Mouse (Mus musculus) forebrain, embryonic 12.5 days (tissue): ENCODE measurements around the gene Irf3. TPM values are rescaled to one million over a fixed set of nuclear protein-coding genes. Genes with fewer than 3 reads are reported as not detected.

Source experiments
- ATAC-seq: fragments of 200-750 bp; cut with Nextera tagmentation; 2 replicates; pipeline ENCODE4 v1.8.0; 2017; ENCODE audit warnings: moderate TSS enrichment; ENCODE audit not compliant: low FRiP score
- H3K27ac ChIP-seq: fragments of 300-500 bp; sonication (generic); 2 replicates; pipeline ENCODE4 v1.5.1; 2016; ENCODE audit warnings: mild to moderate bottlenecking
- H3K27me3 ChIP-seq: fragments of 300-500 bp; sonication (generic); 2 replicates; pipeline ENCODE4 v1.6.1; 2016; ENCODE audit warnings: mild to moderate bottlenecking
- H3K36me3 ChIP-seq: fragments of 300-500 bp; sonication (generic); replicated peaks from 2 replicates; pipeline ENCODE4 v1.6.1; 2016; ENCODE audit warnings: mild to moderate bottlenecking
- H3K4me1 ChIP-seq: fragments of 300-500 bp; sonication (generic); 2 replicates; pipeline ENCODE4 v1.6.1; 2016
- H3K4me2 ChIP-seq: fragments of 300-500 bp; sonication (generic); 2 replicates; pipeline ENCODE4 v1.6.1; 2016; ENCODE audit warnings: mild to moderate bottlenecking, moderate library complexity
- H3K4me3 ChIP-seq: fragments of 300-500 bp; sonication (generic); replicated peaks from 2 replicates; pipeline ENCODE4 v1.5.1; 2016; ENCODE audit warnings: mild to moderate bottlenecking
- H3K9ac ChIP-seq: fragments of 300-500 bp; sonication (generic); 2 replicates; pipeline ENCODE4 v1.6.1; 2016; ENCODE audit warnings: mild to moderate bottlenecking
- H3K9me3 ChIP-seq: fragments of 300-500 bp; sonication (generic); 2 replicates; pipeline ENCODE4 v1.6.1; 2016
- WGBS: fragments of 180-500 bp; shearing (Covaris S2); methylation state at CpG from one replicate; pipeline ENCODE4 v1.1.7; 2016; 5-methylcytosine and 5-hydroxymethylcytosine counted together
- polyA plus RNA-seq: library from polyadenylated mRNA; unstranded; fragments of >200 nt; fragmentation: Nextera tagmentation; extraction: Ambion mirVana; gene quantifications from 2 replicates; pipeline ENCODE4 v1.2.1, GENCODE M21; 2016

The Irf3 gene
- polyA plus RNA-seq, 1 experiment from 2014 or later, result 72.4 TPM

DNA sequence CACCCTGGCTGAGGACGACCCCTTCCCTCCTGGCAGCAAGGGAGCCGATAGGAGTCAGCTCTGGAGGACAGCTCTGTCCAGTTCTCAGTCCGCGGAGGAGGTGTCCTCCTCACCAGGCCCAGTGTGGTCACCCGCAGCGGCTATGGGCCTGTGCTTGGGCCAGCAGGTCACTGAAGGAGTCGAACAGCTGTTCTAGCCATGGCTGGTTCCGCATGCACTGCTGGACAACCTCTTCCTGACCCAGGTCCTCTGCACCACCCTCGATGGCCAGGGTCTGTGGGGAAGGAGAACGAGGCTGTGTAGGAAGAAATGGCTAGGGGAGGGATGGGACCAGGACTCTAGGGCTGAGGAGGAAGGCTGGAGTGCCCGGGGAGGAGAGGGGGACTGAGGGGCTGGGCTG, 30.9 kb downstream of the Irf3 start:
- 95% methylated on average over 11 of the region's 11 CpGs for WGBS
- ATAC-seq, result no peak
- no peak overlapping the region for H3K4me2 ChIP-seq
- H3K4me1 ChIP-seq, result no peaks in the 10 kb centered on the region; the same call in 1 of the 2 replicates
- H3K9ac ChIP-seq, result no peak overlapping the region
- H3K27ac ChIP-seq, result no peak overlapping the region
- H3K9me3 ChIP-seq, result no peaks in the 10 kb centered on the region
- H3K4me3 ChIP-seq, result no peak overlapping the region
- peaks cover 64% of the 10 kb centered on the region for H3K36me3 ChIP-seq
- no peaks in the 10 kb centered on the region for H3K27me3 ChIP-seq

DNA sequence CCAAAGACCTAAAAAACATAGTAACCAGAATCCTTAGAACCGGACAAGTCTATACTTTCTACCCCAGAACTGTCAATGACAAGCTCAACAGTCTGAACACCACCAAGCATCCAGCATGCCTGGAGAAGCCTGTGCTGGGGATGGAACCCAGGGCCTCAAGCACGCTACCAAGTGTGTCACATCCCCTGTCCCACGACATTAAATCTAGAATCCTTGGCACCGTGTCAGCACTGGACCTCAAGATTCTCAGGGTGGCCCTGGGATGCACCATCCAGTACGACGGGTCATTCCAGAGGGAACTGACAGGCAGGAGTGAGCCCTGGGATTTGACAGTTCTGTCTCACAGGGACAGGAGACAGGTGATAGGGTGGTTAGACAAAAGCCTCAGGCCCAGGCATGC, 32.5 kb downstream of the Irf3 start:
- ATAC-seq, result no peak
- no peak overlapping the region for H3K4me2 ChIP-seq
- 91% methylated on average over 6 of the region's 6 CpGs for WGBS

DNA sequence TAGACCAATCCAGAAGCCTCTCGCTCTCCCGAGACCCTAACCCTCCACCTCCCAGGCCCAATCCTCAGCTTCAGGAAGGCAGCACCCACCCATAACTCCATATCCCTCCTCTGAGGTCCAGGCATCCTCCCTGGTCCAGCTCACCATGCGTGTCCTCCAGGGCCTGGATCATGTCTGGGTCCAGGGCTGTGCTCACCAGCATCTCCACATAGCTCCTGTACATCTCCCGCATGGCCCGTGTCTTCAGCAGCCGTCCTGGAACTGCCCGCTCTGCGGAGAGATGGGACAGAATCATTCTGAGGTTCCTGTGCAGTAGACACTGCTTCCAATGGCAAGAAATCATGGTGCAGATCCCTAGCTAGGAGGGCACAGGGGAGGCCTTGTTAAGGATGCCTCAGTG, 33.4 kb downstream of the Irf3 start:
- Histone ChIP-seq H3K9me3 (no peaks in the 10 kb centered on the region), H3K4me2 (no peak overlapping the region), H3K9ac (no peak overlapping the region), H3K36me3 (peaks cover 89% of the 10 kb centered on the region), H3K27ac (no peak overlapping the region), H3K27me3 (no peaks in the 10 kb centered on the region), H3K4me3 (no peak overlapping the region), H3K4me1 (no peaks in the 10 kb centered on the region; the same call in 1 of the 2 replicates)
- WGBS, result 92% methylated on average over 8 of the region's 8 CpGs
- ATAC-seq, result no peak

More for the DNA sequence above, 32.5 kb downstream of the Irf3 start:
- H3K27me3 ChIP-seq, result no peaks in the 10 kb centered on the region
- no peak overlapping the region for H3K27ac ChIP-seq
- no peak overlapping the region for H3K9ac ChIP-seq
- no peak overlapping the region for H3K4me3 ChIP-seq
- peaks cover 81% of the 10 kb centered on the region for H3K36me3 ChIP-seq
- no peaks in the 10 kb centered on the region; the same call in 1 of the 2 replicates for H3K4me1 ChIP-seq
- no peaks in the 10 kb centered on the region for H3K9me3 ChIP-seq

DNA sequence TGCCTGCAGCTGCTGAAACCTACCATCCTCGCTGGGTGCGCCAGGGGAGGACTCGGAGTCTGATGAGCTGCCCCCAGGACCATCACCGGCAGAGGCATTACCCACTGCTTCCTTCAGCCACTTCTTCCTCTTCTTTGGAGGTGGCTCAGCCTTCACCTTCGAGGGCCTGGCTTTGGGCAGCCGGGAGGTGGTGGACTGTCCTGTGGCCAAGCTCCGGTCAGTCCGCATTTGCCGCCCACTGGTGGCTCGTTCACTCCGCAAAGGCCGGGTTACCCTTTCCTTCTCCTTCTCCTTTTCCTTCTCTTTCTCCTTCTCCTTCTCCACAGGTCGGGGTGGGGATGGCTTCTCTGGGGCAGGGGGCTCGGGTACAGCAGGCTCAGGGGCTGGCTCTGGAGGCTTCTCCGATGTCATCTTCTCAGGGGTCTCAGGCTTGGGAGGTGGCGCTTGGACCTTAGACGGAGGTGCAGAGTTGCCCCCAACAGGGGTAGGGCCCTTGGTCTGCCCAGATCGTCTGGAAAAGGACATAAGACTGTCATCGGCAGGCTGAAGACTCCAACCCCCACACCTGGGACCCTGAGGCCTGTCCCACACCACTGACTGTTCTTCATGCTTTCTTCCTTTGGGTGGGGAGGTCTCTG, 36.4 kb downstream of the Irf3 start:
- Histone ChIP-seq H3K36me3 (peaks cover 99% of the 10 kb centered on the region), H3K4me3 (no peak overlapping the region), H3K4me1 (no peaks in the 10 kb centered on the region), H3K9me3 (no peaks in the 10 kb centered on the region), H3K27me3 (no peaks in the 10 kb centered on the region), H3K27ac (no peak overlapping the region), H3K4me2 (no peak overlapping the region), H3K9ac (no peak overlapping the region)
- ATAC-seq, result no peak
- WGBS, result 96% methylated on average over 19 of the region's 19 CpGs

DNA sequence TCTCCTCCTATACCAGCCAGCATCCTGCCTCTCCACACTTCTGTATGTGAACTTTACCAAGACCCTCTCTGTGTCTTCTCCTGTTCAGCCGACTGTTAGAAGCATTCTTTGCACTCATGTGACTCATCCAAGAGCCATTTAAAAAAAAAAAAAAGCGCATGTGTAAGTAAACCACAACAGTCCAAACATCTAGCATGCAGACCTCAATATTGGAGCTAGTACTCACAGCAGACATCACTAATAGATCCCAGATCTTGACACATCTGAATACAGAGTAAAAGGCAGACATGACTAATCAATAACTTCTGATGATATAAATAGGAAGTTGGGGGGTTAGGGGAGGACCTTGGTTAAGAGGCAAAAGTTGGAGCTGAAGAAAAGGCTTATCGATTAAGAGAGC, 38.2 kb downstream of the Irf3 start:
- Histone ChIP-seq H3K27me3 (no peaks in the 10 kb centered on the region), H3K27ac (no peak overlapping the region), H3K4me3 (no peak overlapping the region), H3K9ac (no peak overlapping the region), H3K36me3 (peaks cover 99% of the 10 kb centered on the region), H3K9me3 (no peaks in the 10 kb centered on the region), H3K4me1 (no peaks in the 10 kb centered on the region), H3K4me2 (no peak overlapping the region)
- ATAC-seq, result no peak
- 97% methylated on average over 3 of the region's 3 CpGs for WGBS

DNA sequence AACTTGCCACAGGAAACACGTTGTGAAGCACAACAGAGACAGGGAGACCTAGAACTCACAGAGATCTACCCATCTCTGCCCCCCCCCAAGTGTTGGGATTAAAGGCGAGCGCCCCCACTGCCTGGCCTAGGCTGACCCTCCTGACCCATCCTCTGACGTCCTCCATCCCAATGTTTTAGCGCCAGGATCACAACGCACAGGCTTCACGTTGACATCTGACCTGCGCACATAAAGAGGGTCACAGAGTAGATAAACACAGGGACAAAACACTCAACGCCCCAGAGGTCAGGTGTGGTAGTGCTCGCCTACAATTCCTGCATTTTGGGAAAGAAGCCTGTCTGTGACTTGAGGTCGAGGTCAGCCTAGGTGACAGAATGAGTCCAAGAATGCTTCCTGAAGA, 39.3 kb downstream of the Irf3 start:
- 89% methylated on average over 11 of the region's 11 CpGs for WGBS
- Histone ChIP-seq H3K9me3 (no peaks in the 10 kb centered on the region), H3K4me1 (no peaks in the 10 kb centered on the region), H3K36me3 (peaks cover 99% of the 10 kb centered on the region), H3K9ac (no peak overlapping the region), H3K4me3 (no peak overlapping the region), H3K4me2 (no peak overlapping the region), H3K27ac (no peak overlapping the region), H3K27me3 (no peaks in the 10 kb centered on the region)
- ATAC-seq, result no peak; the same call in 1 of the 2 replicates

DNA sequence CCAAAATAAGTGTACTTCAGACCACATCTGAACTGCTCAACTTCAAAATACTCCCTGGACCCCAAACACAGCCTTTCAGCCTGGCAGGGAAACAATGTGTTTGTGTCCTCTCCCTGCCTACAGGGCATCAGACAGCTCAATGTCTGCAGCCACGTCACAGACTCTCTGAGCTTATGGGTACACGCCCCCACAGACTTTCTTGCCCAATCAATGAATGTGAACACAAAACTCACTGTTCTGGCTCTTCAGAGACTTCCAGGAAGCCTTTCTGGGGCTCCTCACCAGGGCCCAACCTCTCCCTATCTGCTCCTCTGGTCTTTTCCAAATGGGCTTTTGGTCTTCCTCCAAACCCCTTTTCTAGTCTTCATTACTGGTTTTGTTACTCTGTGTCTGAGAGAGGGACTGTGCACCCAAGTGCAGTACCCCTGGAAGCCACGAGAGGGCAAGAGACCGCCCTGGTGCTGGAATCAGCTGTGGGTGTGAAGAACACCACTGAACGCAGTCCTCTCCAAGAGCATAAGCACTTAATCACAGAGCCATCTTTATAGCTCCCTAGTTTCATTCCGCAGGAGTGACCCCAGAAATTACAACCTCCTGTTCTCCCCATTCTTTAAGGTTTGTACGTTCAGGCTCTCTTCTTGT, 40.4 kb downstream of the Irf3 start:
- H3K9ac ChIP-seq, result no peak overlapping the region
- WGBS, result 71% methylated on average over 7 of the region's 7 CpGs
- no peaks in the 10 kb centered on the region for H3K4me1 ChIP-seq
- ATAC-seq, result peak; percentile 36; the same call in 1 of the 2 replicates
- H3K4me2 ChIP-seq, result no peak overlapping the region
- no peaks in the 10 kb centered on the region for H3K27me3 ChIP-seq
- no peak overlapping the region for H3K27ac ChIP-seq
- H3K36me3 ChIP-seq, result peaks cover 99% of the 10 kb centered on the region
- no peaks in the 10 kb centered on the region for H3K9me3 ChIP-seq
- H3K4me3 ChIP-seq, result no peak overlapping the region

DNA sequence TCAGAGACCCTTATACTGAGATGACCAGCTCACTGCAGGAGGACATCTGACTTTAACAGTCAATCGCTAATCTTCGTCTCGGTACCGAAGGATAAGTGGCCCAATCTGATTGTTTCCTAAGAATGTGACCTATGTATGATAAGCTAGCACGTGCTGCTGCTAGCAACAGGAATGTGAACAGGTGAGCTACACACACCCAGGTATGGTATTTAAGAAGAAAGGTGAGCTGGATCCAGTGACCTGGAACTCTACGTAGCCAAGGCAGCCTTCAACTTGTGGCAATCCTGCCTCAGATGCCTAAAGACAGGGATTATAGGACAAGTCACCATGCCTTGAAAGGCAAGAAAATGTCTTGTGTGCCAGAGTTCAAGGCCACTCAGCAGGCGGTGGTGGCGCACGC, 41.0 kb downstream of the Irf3 start:
- 92% methylated on average over 9 of the region's 9 CpGs for WGBS
- H3K36me3 ChIP-seq, result peaks cover 99% of the 10 kb centered on the region
- H3K9ac ChIP-seq, result no peak overlapping the region
- H3K9me3 ChIP-seq, result no peaks in the 10 kb centered on the region
- H3K27me3 ChIP-seq, result no peaks in the 10 kb centered on the region
- ATAC-seq, result no peak
- no peak overlapping the region for H3K4me3 ChIP-seq
- no peak overlapping the region for H3K27ac ChIP-seq
- no peaks in the 10 kb centered on the region for H3K4me1 ChIP-seq
- H3K4me2 ChIP-seq, result no peak overlapping the region

DNA sequence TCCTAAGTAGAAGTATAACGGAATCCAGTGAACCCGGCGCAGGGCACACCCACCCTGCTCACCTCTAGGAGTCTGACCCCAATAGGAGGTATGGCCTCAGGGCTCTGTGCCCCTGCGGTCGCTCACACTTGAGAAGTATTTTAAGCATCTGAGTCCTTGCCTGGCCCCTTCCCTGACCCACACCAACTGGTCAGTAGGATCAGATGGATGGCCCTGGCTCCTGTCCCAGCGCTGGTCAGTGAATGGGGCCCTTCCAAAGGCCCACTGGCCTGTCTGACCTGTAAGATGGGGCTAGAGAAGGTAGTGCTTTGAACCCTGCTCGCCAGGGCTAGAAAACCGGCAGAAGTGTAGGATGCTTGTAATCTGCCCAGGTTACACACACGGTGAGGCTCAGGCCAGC, 43.4 kb downstream of the Irf3 start:
- Histone ChIP-seq H3K9me3 (no peaks in the 10 kb centered on the region), H3K27ac (0 out of 2 replicates have a peak overlapping the region, but pooled peaks have one; percentile 5), H3K36me3 (peaks cover 99% of the 10 kb centered on the region), H3K4me1 (no peaks in the 10 kb centered on the region), H3K9ac (no peak overlapping the region), H3K27me3 (no peaks in the 10 kb centered on the region), H3K4me2 (no peak overlapping the region), H3K4me3 (no peak overlapping the region)
- 93% methylated on average over 9 of the region's 9 CpGs for WGBS
- no peak for ATAC-seq

DNA sequence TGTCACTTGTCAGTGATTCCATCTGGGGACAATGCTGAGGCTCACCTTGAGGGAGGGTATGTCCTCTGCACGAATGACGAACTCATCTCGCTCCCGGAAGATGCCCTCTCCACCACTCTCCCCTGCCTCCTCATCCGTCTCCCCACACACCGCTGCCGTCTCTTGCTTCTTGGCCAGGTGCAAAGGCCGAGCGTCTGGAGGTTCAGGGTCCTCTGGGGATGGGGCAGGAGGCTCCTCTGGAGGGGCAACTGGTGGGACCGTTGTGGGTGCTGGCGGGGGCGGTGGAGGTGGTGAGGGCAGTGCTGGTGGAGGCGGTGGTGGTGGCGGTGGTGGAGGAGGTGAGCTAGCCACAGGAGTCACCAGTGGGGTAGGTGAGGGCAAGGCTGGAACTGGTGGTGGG, 45.9 kb downstream of the Irf3 start:
- no peak for ATAC-seq
- Histone ChIP-seq H3K27me3 (no peaks in the 10 kb centered on the region), H3K27ac (no peak overlapping the region), H3K4me2 (no peak overlapping the region), H3K9ac (no peak overlapping the region), H3K9me3 (no peaks in the 10 kb centered on the region), H3K36me3 (peaks cover 99% of the 10 kb centered on the region), H3K4me3 (no peak overlapping the region), H3K4me1 (0 out of 2 replicates have a peak, but pooled peaks cover 2% of the 10 kb centered on the region)
- 96% methylated on average over 14 of the region's 14 CpGs for WGBS

DNA sequence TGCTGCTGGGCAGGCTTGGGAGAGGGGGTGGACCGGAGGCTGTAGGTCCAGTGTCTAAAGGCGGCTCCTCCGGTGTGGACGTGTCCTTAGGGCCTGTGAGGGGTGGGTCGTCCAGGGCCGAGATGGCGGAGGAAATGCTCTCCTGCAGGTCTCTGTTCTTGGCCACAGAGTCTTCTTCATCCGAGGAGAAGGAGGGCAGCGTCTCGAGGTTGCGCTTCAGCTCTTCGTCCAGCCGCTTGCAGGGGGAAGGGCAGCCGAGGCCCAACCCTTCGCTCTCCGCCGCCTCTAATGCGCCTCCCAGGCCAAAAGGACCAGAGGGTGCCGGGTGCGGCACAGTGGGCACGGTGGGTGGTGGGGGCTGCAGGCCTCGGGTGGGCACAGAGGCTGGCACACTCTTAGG, 48.3 kb downstream of the Irf3 start:
- no peak overlapping the region for H3K9ac ChIP-seq
- no peak for ATAC-seq
- no peak overlapping the region for H3K4me2 ChIP-seq
- no peak overlapping the region for H3K27ac ChIP-seq
- no peak overlapping the region for H3K4me3 ChIP-seq
- peaks cover 99% of the 10 kb centered on the region for H3K36me3 ChIP-seq
- H3K4me1 ChIP-seq, result peaks cover 9% of the 10 kb centered on the region
- H3K9me3 ChIP-seq, result no peaks in the 10 kb centered on the region
- no peaks in the 10 kb centered on the region for H3K27me3 ChIP-seq
- WGBS, result 94% methylated on average over 22 of the region's 22 CpGs

DNA sequence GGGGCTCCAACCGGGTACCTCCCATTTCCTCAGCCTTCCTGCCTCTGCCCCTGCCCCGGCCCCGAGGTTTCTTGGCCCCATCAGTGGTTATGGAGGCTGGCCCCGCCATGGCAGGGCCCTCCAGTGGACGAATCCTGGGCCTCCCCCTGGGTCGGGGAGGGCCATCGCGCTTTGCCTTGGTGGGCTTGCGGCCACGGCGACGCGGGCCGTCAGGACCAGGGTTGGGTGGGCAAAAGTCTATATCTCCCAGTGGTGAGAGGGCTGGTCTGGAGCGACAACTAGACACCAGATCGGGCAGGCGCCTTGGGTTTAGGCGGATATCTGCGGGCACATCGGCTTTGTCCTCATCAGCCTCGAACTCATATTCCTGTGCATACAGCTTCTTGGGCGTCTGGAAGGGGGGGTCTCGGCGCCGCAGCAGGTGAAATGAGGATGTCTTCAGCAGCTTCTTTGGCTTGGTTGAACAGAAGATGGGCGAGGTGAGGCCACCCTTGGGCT, 49.5 kb downstream of the Irf3 start:
- Histone ChIP-seq H3K27me3 (no peaks in the 10 kb centered on the region), H3K4me1 (peaks cover 21% of the 10 kb centered on the region), H3K4me3 (no peak overlapping the region), H3K9ac (no peak overlapping the region), H3K36me3 (peaks cover 87% of the 10 kb centered on the region), H3K4me2 (no peak overlapping the region), H3K27ac (no peak overlapping the region), H3K9me3 (no peaks in the 10 kb centered on the region)
- no peak for ATAC-seq
- 97% methylated on average over 26 of the region's 26 CpGs for WGBS

DNA sequence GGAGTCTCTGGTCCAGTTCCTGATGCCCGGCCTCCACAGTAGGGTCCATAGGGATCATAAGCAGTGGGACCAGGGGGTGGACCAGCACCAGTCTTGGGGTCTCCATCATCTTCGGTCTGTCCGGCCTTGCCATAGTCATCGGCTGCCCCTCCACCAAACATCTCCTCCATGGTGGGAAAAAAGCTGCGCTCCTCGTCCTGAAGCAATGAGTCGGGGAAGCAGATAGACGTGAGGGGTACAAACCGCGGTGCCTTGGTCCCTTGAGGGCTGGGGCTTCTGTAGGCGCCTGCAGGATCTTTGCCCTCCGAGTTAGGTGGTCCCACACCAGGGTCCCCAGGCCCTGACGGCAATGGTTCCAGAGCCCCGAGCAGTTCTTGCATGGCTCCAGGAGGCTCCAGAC, 50.0 kb downstream of the Irf3 start:
- Histone ChIP-seq H3K27me3 (no peaks in the 10 kb centered on the region), H3K4me2 (no peak overlapping the region), H3K4me3 (no peak overlapping the region), H3K9ac (no peak overlapping the region), H3K36me3 (peaks cover 81% of the 10 kb centered on the region), H3K9me3 (no peaks in the 10 kb centered on the region), H3K4me1 (peaks cover 22% of the 10 kb centered on the region), H3K27ac (no peak overlapping the region)
- WGBS, result 98% methylated on average over 14 of the region's 14 CpGs
- no peak for ATAC-seq
